Mouse (Mus musculus) frontal cortex, postnatal 10 days (tissue): ENCODE data around the gene Gpx4.
"Not testable (repeated sequence)": the region's sequence is repeated elsewhere in the genome, so short reads cannot be mapped to it uniquely, and the experiment has no call there.

Experiments used
- DNase-seq, 2 experiments: peaks; one replicate each; pipeline ENCODE4 v3.0.0; 2022; ENCODE audit warnings: low spot score in 2 of 2, mixed read lengths in 1 of 2

Gene Gpx4

GRCm38 (mm10) chr10:80023758-80024157, 23.2 kb upstream of the Gpx4 start:
- no peak for DNase-seq

GRCm38 (mm10) chr10:80024229-80025043, 22.5 kb upstream of the Gpx4 start:
- DNase-seq, result no peak

- DNase-seq, result no peak
These were observed 22.0 kb upstream of the Gpx4 start for GRCm38 (mm10) chr10:80025044-80025347.

- DNase-seq, result no peak
These were observed 21.5 kb upstream of the Gpx4 start for GRCm38 (mm10) chr10:80025463-80025862.

- DNase-seq, result no peak
These were observed 21.1 kb upstream of the Gpx4 start for GRCm38 (mm10) chr10:80025889-80026288.

GRCm38 (mm10) chr10:80027681-80028520, 19.1 kb upstream of the Gpx4 start:
- DNase-seq, result no peak

- no peak for DNase-seq
These were observed 18.5 kb upstream of the Gpx4 start for GRCm38 (mm10) chr10:80028521-80028846.

GRCm38 (mm10) chr10:80030191-80030590, 16.8 kb upstream of the Gpx4 start:
- no peak for DNase-seq

- no peak for DNase-seq
These were observed 16.2 kb upstream of the Gpx4 start for GRCm38 (mm10) chr10:80030736-80031135.

GRCm38 (mm10) chr10:80032799-80033480, 14.0 kb upstream of the Gpx4 start:
- DNase-seq, result no peak

GRCm38 (mm10) chr10:80033511-80034391, 13.2 kb upstream of the Gpx4 start:
- DNase-seq, result no peak

- DNase-seq, result no peak
These were observed 11.8 kb upstream of the Gpx4 start for GRCm38 (mm10) chr10:80035148-80035547.

- DNase-seq, result no peak
These were observed 11.3 kb upstream of the Gpx4 start for GRCm38 (mm10) chr10:80035686-80036085.

GRCm38 (mm10) chr10:80036832-80037231, 10.1 kb upstream of the Gpx4 start:
- DNase-seq, result no peak

GRCm38 (mm10) chr10:80039559-80039979, 7.4 kb upstream of the Gpx4 start, which contains the start of gene Polr2e:
Gene Polr2e (minus strand): TSS chr10:80039795.
- peak; percentile 97 to 98 for DNase-seq

GRCm38 (mm10) chr10:80041409-80042060, 5.4 kb upstream of the Gpx4 start:
- not testable (repeated sequence) for DNase-seq

- no peak for DNase-seq
These were observed 2.9 kb upstream of the Gpx4 start for GRCm38 (mm10) chr10:80044087-80044486.

- not testable (repeated sequence) for DNase-seq
These were observed 1.6 kb upstream of the Gpx4 start for GRCm38 (mm10) chr10:80045364-80045763.

- no peak for DNase-seq
These were observed 1.2 kb upstream of the Gpx4 start for GRCm38 (mm10) chr10:80045766-80046165.

GRCm38 (mm10) chr10:80048396-80048795, 1.4 kb downstream of the Gpx4 start:
- DNase-seq, result no peak

- no peak for DNase-seq
These were observed 1.9 kb downstream of the Gpx4 start for GRCm38 (mm10) chr10:80048834-80049233.
